Mouse (Mus musculus) heart, adult 2 months (tissue): ENCODE measurements around the gene Zpbp2.

ENCODE experiments used
- CTCF ChIP-seq: fragments of 200-600 bp; IDR thresholded peaks from 2 replicates; pipeline ENCODE4 v1.8.1; 2022; ENCODE audit warnings: antibody characterized with exemption, mild to moderate bottlenecking, moderate library complexity
- POLR2A ChIP-seq: fragments of 200-500 bp; IDR thresholded peaks from 2 replicates; pipeline ENCODE4 v1.6.1; 2011; ENCODE audit warnings: mild to moderate bottlenecking, low read depth, low read length, control low read depth; ENCODE audit not compliant: insufficient read depth

GRCm38 (mm10) chr11:98545711-98546231 lies 5.1 kb upstream of the Zpbp2 start, which contains the start of gene Ikzf3:
- TF ChIP-seq CTCF (no peak), POLR2A (no peak)
